Mouse (Mus musculus) midbrain, embryonic 15.5 days (tissue): ENCODE data around the gene Tdrd6. TPM values are rescaled to one million over a fixed set of nuclear protein-coding genes. Genes with fewer than 3 reads are reported as not detected.

Experiments used
- ATAC-seq: fragments of 200-750 bp; cut with Nextera tagmentation; replicated peaks from 2 replicates; pipeline ENCODE4 v1.8.0; 2017; ENCODE audit warnings: moderate TSS enrichment
- H3K27ac ChIP-seq: fragments of 300-500 bp; sonication (generic); 2 replicates; pipeline ENCODE4 v1.5.1; 2015; ENCODE audit warnings: mild to moderate bottlenecking, inconsistent platforms
- H3K27me3 ChIP-seq: fragments of 300-500 bp; sonication (generic); replicated peaks from 2 replicates; pipeline ENCODE4 v1.6.1; 2015; ENCODE audit warnings: inconsistent platforms
- H3K36me3 ChIP-seq: fragments of 300-500 bp; sonication (generic); replicated peaks from 2 replicates; pipeline ENCODE4 v1.6.1; 2015; ENCODE audit warnings: inconsistent platforms
- H3K4me1 ChIP-seq: fragments of 300-500 bp; sonication (generic); 2 replicates; pipeline ENCODE4 v1.6.1; 2015; ENCODE audit warnings: inconsistent platforms
- H3K4me2 ChIP-seq: fragments of 300-500 bp; sonication (generic); 2 replicates; pipeline ENCODE4 v1.6.1; 2015; ENCODE audit warnings: inconsistent platforms, mild to moderate bottlenecking, moderate library complexity
- H3K4me3 ChIP-seq: fragments of 300-500 bp; sonication (generic); 2 replicates; pipeline ENCODE4 v1.5.1; 2015; ENCODE audit warnings: mild to moderate bottlenecking, inconsistent platforms
- H3K9ac ChIP-seq: fragments of 300-500 bp; sonication (generic); 2 replicates; pipeline ENCODE4 v1.6.1; 2015; ENCODE audit warnings: mild to moderate bottlenecking, inconsistent platforms
- H3K9me3 ChIP-seq: fragments of 300-500 bp; sonication (generic); 2 replicates; pipeline ENCODE4 v1.6.1; 2016; ENCODE audit warnings: inconsistent platforms
- WGBS: fragments of 180-500 bp; shearing (Covaris S2); methylation state at CpG from one replicate; pipeline ENCODE4 v1.1.7; 2015; ENCODE audit warnings: mixed read lengths; 5-methylcytosine and 5-hydroxymethylcytosine counted together
- polyA plus RNA-seq: library from polyadenylated mRNA; unstranded; fragments of >200 nt; fragmentation: Nextera tagmentation; extraction: Ambion mirVana; gene quantifications from 2 replicates; pipeline ENCODE4 v1.2.1, GENCODE M21; 2015

Gene Tdrd6
- polyA plus RNA-seq, 1 experiment from 2014 or later: 0.70 TPM

GRCm38 (mm10) chr17:43598706-43599105, 31.4 kb downstream of the Tdrd6 start:
- 70% methylated on average over 4 of the region's 4 CpGs for WGBS
- no peak for ATAC-seq
- Histone ChIP-seq H3K4me3 (no peak overlapping the region), H3K4me2 (no peak overlapping the region), H3K9me3 (no peaks in the 10 kb centered on the region), H3K27ac (no peak overlapping the region), H3K4me1 (no peaks in the 10 kb centered on the region), H3K36me3 (no peaks in the 10 kb centered on the region), H3K9ac (no peak overlapping the region), H3K27me3 (no peaks in the 10 kb centered on the region)

- Histone ChIP-seq H3K4me3 (no peak overlapping the region), H3K4me2 (no peak overlapping the region), H3K27me3 (no peaks in the 10 kb centered on the region), H3K9ac (no peak overlapping the region), H3K9me3 (no peaks in the 10 kb centered on the region), H3K27ac (no peak overlapping the region), H3K36me3 (no peaks in the 10 kb centered on the region), H3K4me1 (no peaks in the 10 kb centered on the region)
- ATAC-seq: no peak
- 97% methylated on average over 2 of the region's 2 CpGs for WGBS
Observed at GRCm38 (mm10) chr17:43597742-43598141, 32.4 kb downstream of the Tdrd6 start.

GRCm38 (mm10) chr17:43592296-43593291, 37.5 kb downstream of the Tdrd6 start:
- H3K4me1 ChIP-seq: no peaks in the 10 kb centered on the region
- WGBS: 88% methylated on average over 21 of the region's 21 CpGs
- H3K4me3 ChIP-seq: no peak overlapping the region
- no peaks in the 10 kb centered on the region for H3K27me3 ChIP-seq
- H3K27ac ChIP-seq: no peak overlapping the region
- no peak for ATAC-seq
- no peak overlapping the region for H3K4me2 ChIP-seq
- no peaks in the 10 kb centered on the region for H3K36me3 ChIP-seq
- no peak overlapping the region for H3K9ac ChIP-seq
- no peaks in the 10 kb centered on the region for H3K9me3 ChIP-seq

- H3K4me1 ChIP-seq: no peaks in the 10 kb centered on the region
- no peaks in the 10 kb centered on the region for H3K9me3 ChIP-seq
- no peak overlapping the region for H3K4me3 ChIP-seq
- no peak overlapping the region for H3K9ac ChIP-seq
- no peak overlapping the region for H3K4me2 ChIP-seq
- H3K36me3 ChIP-seq: no peaks in the 10 kb centered on the region
- no peak for ATAC-seq
- no peaks in the 10 kb centered on the region for H3K27me3 ChIP-seq
- no peak overlapping the region for H3K27ac ChIP-seq
- 73% methylated on average over 5 of the region's 5 CpGs for WGBS
Observed at GRCm38 (mm10) chr17:43590531-43590930, 39.6 kb downstream of the Tdrd6 start.

- 93% methylated on average over 6 of the region's 6 CpGs for WGBS
- Histone ChIP-seq H3K9me3 (no peaks in the 10 kb centered on the region), H3K27me3 (no peaks in the 10 kb centered on the region)
Observed at GRCm38 (mm10) chr17:43589750-43590149, 40.3 kb downstream of the Tdrd6 start.

GRCm38 (mm10) chr17:43587278-43587677, 42.8 kb downstream of the Tdrd6 start:
- 90% methylated on average over 2 of the region's 2 CpGs for WGBS
- Histone ChIP-seq H3K4me2 (no peak overlapping the region), H3K27me3 (no peaks in the 10 kb centered on the region), H3K9me3 (no peaks in the 10 kb centered on the region), H3K4me1 (no peaks in the 10 kb centered on the region), H3K9ac (no peak overlapping the region), H3K4me3 (no peak overlapping the region), H3K27ac (no peak overlapping the region), H3K36me3 (no peaks in the 10 kb centered on the region)
- no peak for ATAC-seq

More at GRCm38 (mm10) chr17:43589750-43590149, 40.3 kb downstream of the Tdrd6 start:
- no peaks in the 10 kb centered on the region for H3K4me1 ChIP-seq
- H3K36me3 ChIP-seq: no peaks in the 10 kb centered on the region
- no peak overlapping the region for H3K4me3 ChIP-seq
- no peak overlapping the region for H3K27ac ChIP-seq
- H3K4me2 ChIP-seq: no peak overlapping the region
- no peak overlapping the region for H3K9ac ChIP-seq
- ATAC-seq: no peak

- H3K27me3 ChIP-seq: no peaks in the 10 kb centered on the region
- H3K27ac ChIP-seq: no peak overlapping the region
- H3K4me1 ChIP-seq: peaks cover 6% of the 10 kb centered on the region; the same call in 1 of the 2 replicates
- no peak overlapping the region for H3K9ac ChIP-seq
- no peak for ATAC-seq
- H3K36me3 ChIP-seq: no peaks in the 10 kb centered on the region
- 87% methylated on average over 7 of the region's 7 CpGs for WGBS
- no peak overlapping the region for H3K4me3 ChIP-seq
- H3K4me2 ChIP-seq: no peak overlapping the region
- no peaks in the 10 kb centered on the region for H3K9me3 ChIP-seq
Observed at GRCm38 (mm10) chr17:43584771-43585170, 45.3 kb downstream of the Tdrd6 start.

GRCm38 (mm10) chr17:43581012-43581467, 49.1 kb downstream of the Tdrd6 start:
- no peak overlapping the region for H3K4me3 ChIP-seq
- 23% methylated on average over 8 of the region's 8 CpGs for WGBS
- peak; percentile 71 for ATAC-seq
- peaks cover 6% of the 10 kb centered on the region; the same call in 1 of the 2 replicates for H3K4me1 ChIP-seq
- no peaks in the 10 kb centered on the region for H3K9me3 ChIP-seq
- H3K27me3 ChIP-seq: no peaks in the 10 kb centered on the region
- 0 out of 2 replicates have a peak overlapping the region, but pooled peaks have one; percentile 2 for H3K9ac ChIP-seq
- peak overlapping the region; percentile 32; the same call in 1 of the 2 replicates for H3K27ac ChIP-seq
- peak overlapping the region; percentile 29 for H3K4me2 ChIP-seq
- H3K36me3 ChIP-seq: no peaks in the 10 kb centered on the region

- no peaks in the 10 kb centered on the region for H3K9me3 ChIP-seq
- peak overlapping the region; percentile 32; the same call in 1 of the 2 replicates for H3K27ac ChIP-seq
- H3K4me3 ChIP-seq: no peak overlapping the region
- H3K36me3 ChIP-seq: no peaks in the 10 kb centered on the region
- no peaks in the 10 kb centered on the region for H3K27me3 ChIP-seq
- peak overlapping the region; percentile 29 for H3K4me2 ChIP-seq
- ATAC-seq: 0 out of 2 replicates have a peak, but pooled peaks have one; percentile 37
- WGBS: 22% methylated on average over 3 of the region's 3 CpGs
- 0 out of 2 replicates have a peak overlapping the region, but pooled peaks have one; percentile 2 for H3K9ac ChIP-seq
- peaks cover 6% of the 10 kb centered on the region; the same call in 1 of the 2 replicates for H3K4me1 ChIP-seq
Observed at GRCm38 (mm10) chr17:43580456-43580855, 49.6 kb downstream of the Tdrd6 start.

GRCm38 (mm10) chr17:43573624-43574073, 56.5 kb downstream of the Tdrd6 start:
- ATAC-seq: no peak

GRCm38 (mm10) chr17:43569287-43569686, 60.8 kb downstream of the Tdrd6 start:
- Histone ChIP-seq H3K4me3 (no peak overlapping the region), H3K27me3 (no peaks in the 10 kb centered on the region), H3K27ac (no peak overlapping the region), H3K36me3 (no peaks in the 10 kb centered on the region), H3K9me3 (no peaks in the 10 kb centered on the region), H3K9ac (no peak overlapping the region), H3K4me1 (peaks cover 7% of the 10 kb centered on the region), H3K4me2 (no peak overlapping the region)
- 56% methylated on average over 7 of the region's 7 CpGs for WGBS
- ATAC-seq: no peak

More at GRCm38 (mm10) chr17:43573624-43574073, 56.5 kb downstream of the Tdrd6 start:
- no peak overlapping the region for H3K4me2 ChIP-seq
- 17% methylated on average over 3 of the region's 3 CpGs for WGBS
- H3K9ac ChIP-seq: no peak overlapping the region
- no peaks in the 10 kb centered on the region for H3K9me3 ChIP-seq
- H3K27ac ChIP-seq: no peak overlapping the region
- H3K27me3 ChIP-seq: no peaks in the 10 kb centered on the region
- H3K36me3 ChIP-seq: no peaks in the 10 kb centered on the region
- H3K4me3 ChIP-seq: no peak overlapping the region
- H3K4me1 ChIP-seq: peaks cover 3% of the 10 kb centered on the region
